Mouse (Mus musculus): Measurements from ENCODE around the gene Med27.

The Med27 gene

GRCm38 (mm10) chr2:29400812-29401211, 54.2 kb downstream of the Med27 start:
- DNase-seq: no peak

- no peak for DNase-seq
Observed at GRCm38 (mm10) chr2:29401868-29402267, 55.2 kb downstream of the Med27 start.

- peak; percentile 92 for DNase-seq
Observed at GRCm38 (mm10) chr2:29402550-29403076, 56.0 kb downstream of the Med27 start.

- no peak for DNase-seq
Observed at GRCm38 (mm10) chr2:29403799-29404530, 57.3 kb downstream of the Med27 start.

- peak; percentile 84 for DNase-seq
Observed at GRCm38 (mm10) chr2:29404931-29405330, 58.3 kb downstream of the Med27 start.

- peak; percentile 87 for DNase-seq
Observed at GRCm38 (mm10) chr2:29405848-29406247, 59.2 kb downstream of the Med27 start.

GRCm38 (mm10) chr2:29407350-29407749, 60.7 kb downstream of the Med27 start:
- DNase-seq: no peak

GRCm38 (mm10) chr2:29407764-29408163, 61.1 kb downstream of the Med27 start:
- no peak for DNase-seq

- DNase-seq: no peak
Observed at GRCm38 (mm10) chr2:29410884-29411283, 64.3 kb downstream of the Med27 start.

- peak; percentile 86 for DNase-seq
Observed at GRCm38 (mm10) chr2:29412458-29412857, 65.8 kb downstream of the Med27 start.

GRCm38 (mm10) chr2:29413259-29413993, 66.8 kb downstream of the Med27 start:
- DNase-seq: peak; percentile 88

- DNase-seq: no peak
Observed at GRCm38 (mm10) chr2:29414852-29415473, 68.3 kb downstream of the Med27 start.

GRCm38 (mm10) chr2:29418498-29418897, 71.9 kb downstream of the Med27 start:
- no peak for DNase-seq

GRCm38 (mm10) chr2:29419434-29419833, 72.8 kb downstream of the Med27 start:
- peak; percentile 87 for DNase-seq

- peak; percentile 88 for DNase-seq
Observed at GRCm38 (mm10) chr2:29419946-29420345, 73.3 kb downstream of the Med27 start.

- DNase-seq: no peak
Observed at GRCm38 (mm10) chr2:29422126-29422840, 75.7 kb downstream of the Med27 start.

- DNase-seq: no peak
Observed at GRCm38 (mm10) chr2:29423059-29423458, 76.4 kb downstream of the Med27 start.

GRCm38 (mm10) chr2:29425386-29425785, 78.8 kb downstream of the Med27 start:
- DNase-seq: no peak

GRCm38 (mm10) chr2:29426684-29427083, 80.1 kb downstream of the Med27 start:
- DNase-seq: peak; percentile 95

- DNase-seq: no peak
Observed at GRCm38 (mm10) chr2:29432565-29432964, 85.9 kb downstream of the Med27 start.

GRCm38 (mm10) chr2:29436376-29436775, 89.8 kb downstream of the Med27 start:
- DNase-seq: no peak

- no peak for DNase-seq
Observed at GRCm38 (mm10) chr2:29437111-29437510, 90.5 kb downstream of the Med27 start.
